Mouse (Mus musculus) right cerebral cortex, postnatal 36 days (tissue): Measurements from ENCODE around the gene Id4.

Experiments used
- DNase-seq, 2 experiments: peaks; one replicate each; pipeline ENCODE4 v3.0.0; 2022; ENCODE audit warnings: low spot score in 2 of 2, mixed read lengths in 1 of 2

Gene Id4

GRCm38 (mm10) chr13:48260690-48261278 lies at the start of gene Id4:
Gene Id4 (plus strand): TSS chr13:48261228.
- peak; percentile 92 for DNase-seq

- peak in 1 of 2 experiments; percentile 3 for DNase-seq
Observed at GRCm38 (mm10) chr13:48227136-48227535, 33.9 kb upstream of the Id4 start.

- DNase-seq = peak; percentile 94
Observed at GRCm38 (mm10) chr13:48227712-48228111, 33.3 kb upstream of the Id4 start.

GRCm38 (mm10) chr13:48228114-48228513 lies 32.9 kb upstream of the Id4 start:
- DNase-seq = peak in 1 of 2 experiments; percentile 2

- DNase-seq = no peak
Observed at GRCm38 (mm10) chr13:48230996-48231395, 30.0 kb upstream of the Id4 start.

GRCm38 (mm10) chr13:48236436-48236835 lies 24.6 kb upstream of the Id4 start:
- no peak for DNase-seq

- DNase-seq = no peak
Observed at GRCm38 (mm10) chr13:48236865-48237264, 24.2 kb upstream of the Id4 start.

- DNase-seq = no peak
Observed at GRCm38 (mm10) chr13:48237516-48237915, 23.5 kb upstream of the Id4 start.

- no peak for DNase-seq
Observed at GRCm38 (mm10) chr13:48245235-48246012, 15.6 kb upstream of the Id4 start.

- DNase-seq = no peak
Observed at GRCm38 (mm10) chr13:48252559-48252958, 8.5 kb upstream of the Id4 start.

- no peak for DNase-seq
Observed at GRCm38 (mm10) chr13:48255026-48255425, 6.0 kb upstream of the Id4 start.

GRCm38 (mm10) chr13:48261341-48262221 lies 553 bp downstream of the Id4 start:
- peak; percentile 33 to 55 for DNase-seq

GRCm38 (mm10) chr13:48262451-48262969 lies 1.5 kb downstream of the Id4 start:
- peak in 1 of 2 experiments; percentile 3 for DNase-seq

GRCm38 (mm10) chr13:48265029-48265428 lies 4.0 kb downstream of the Id4 start:
- no peak for DNase-seq

- DNase-seq = peak; percentile 5 to 10
Observed at GRCm38 (mm10) chr13:48273451-48274069, 12.5 kb downstream of the Id4 start.

- DNase-seq = no peak
Observed at GRCm38 (mm10) chr13:48274107-48274506, 13.1 kb downstream of the Id4 start.

GRCm38 (mm10) chr13:48276981-48277380 lies 16.0 kb downstream of the Id4 start:
- no peak for DNase-seq

- DNase-seq = no peak
Observed at GRCm38 (mm10) chr13:48284426-48284825, 23.4 kb downstream of the Id4 start.

GRCm38 (mm10) chr13:48284918-48285693 lies 24.1 kb downstream of the Id4 start:
- no peak for DNase-seq

GRCm38 (mm10) chr13:48290427-48290826 lies 29.4 kb downstream of the Id4 start:
- DNase-seq = no peak

GRCm38 (mm10) chr13:48314500-48314899 lies 53.5 kb downstream of the Id4 start:
- DNase-seq = no peak
